ENCODE assay signal across 9 mouse cellular contexts in the genomic region with DNA sequence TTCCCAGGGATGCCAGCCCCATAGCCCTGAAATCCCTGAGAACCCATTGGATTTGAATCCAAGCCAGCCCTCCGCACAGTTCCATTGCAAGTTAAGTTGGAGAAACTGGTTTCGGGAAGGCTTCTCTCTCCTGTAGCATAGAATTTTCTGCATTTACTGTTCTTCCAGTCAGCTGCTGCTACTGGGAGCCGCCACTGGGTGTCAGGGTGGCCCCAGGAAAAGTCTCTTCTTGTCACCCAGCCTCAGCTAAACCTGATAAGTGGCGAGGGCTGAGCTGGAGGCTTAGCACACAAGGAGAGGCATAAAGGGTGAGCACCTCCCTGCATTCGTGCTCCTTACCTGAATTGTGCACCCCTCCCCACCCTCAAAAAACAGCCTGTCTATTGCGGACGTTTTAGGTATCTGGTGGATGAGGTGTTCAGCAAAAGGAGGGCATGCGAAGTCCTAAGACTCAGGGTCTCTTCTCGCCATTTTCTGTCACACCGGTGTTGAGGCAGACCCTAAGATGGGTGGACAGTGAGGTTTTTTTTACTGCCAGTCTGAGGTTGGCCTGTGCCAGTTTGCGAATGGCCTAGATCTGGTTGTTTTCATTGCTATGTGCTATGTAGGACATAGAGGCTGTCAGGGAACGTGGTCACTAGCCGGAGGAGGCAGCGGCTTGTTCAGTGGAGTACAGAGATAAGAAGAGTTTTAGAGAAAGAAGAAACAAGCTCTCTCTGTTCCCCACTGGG. TPM values are rescaled to one million over a fixed set of nuclear protein-coding genes. Genes with fewer than 3 reads are reported as not detected.
DNase-seq lines count a peak whose midpoint lies in the region; ATAC-seq and TF ChIP-seq lines count a peak whose summit lies in the region.
"Had no signal": no experiment of that assay in that cellular context is flagged by ENCODE, and none has a peak within 500 bp of the region (broad histone marks: within the 10 kb centered on the region; RNA-seq: fewer than 3 reads in every experiment).

No protein-coding gene starts in this region.

- peak; percentile 83 for DNase-seq in heart, adult 11 months
- DNase-seq in heart, adult 18-20 months: no peak
- DNase-seq in forebrain, embryonic 10.5 days (ENCODE audit: extremely low spot score, low spot score): peak; percentile 21
- peak; percentile 84 for DNase-seq in hindbrain, postnatal 0 days (ENCODE audit: low spot score)
- DNase-seq in left cerebral cortex, postnatal 4 days: peak; percentile 67
- no peak for DNase-seq in spleen, adult 18-20 months
- DNase-seq: liver, embryonic 13.5 days had no signal

- no peak overlapping the region for H3K4me3 ChIP-seq in bone marrow, adult 2 months (replicated peaks; ENCODE audit: control insufficient read depth, low read depth, low read length)
- H3K4me3 ChIP-seq in forebrain, embryonic 10.5 days: no peak overlapping the region
- H3K4me3 ChIP-seq in hindbrain, postnatal 0 days (ENCODE audit: low read length): no peak overlapping the region
- H3K4me3 ChIP-seq in neural tube, embryonic 13.5 days: no peak overlapping the region
- H3K4me3 ChIP-seq: liver, embryonic 13.5 days had no signal

- intact Hi-C loops in left cerebral cortex, postnatal 4 days (cut with DNase I): loop anchor here (5.0 to 10.0 kb wide), 2 partner anchors 1176 to 1243 kb away; a partner anchor contains a TSS

- WGBS in bone marrow, adult 2 months: 61% methylated on average over 14 of the region's 14 CpGs
- 62% methylated on average over 14 of the region's 14 CpGs for WGBS in forebrain, embryonic 10.5 days
- WGBS in hindbrain, postnatal 0 days: 55% methylated on average over 14 of the region's 14 CpGs
- 60% methylated on average over 14 of the region's 14 CpGs for WGBS in neural tube, embryonic 13.5 days

- 0 out of 2 replicates have a peak, but pooled peaks have one; percentile 17 for TF ChIP-seq CTCF in bone marrow, adult 2 months (IDR thresholded peaks at IDR 0.05; ENCODE audit: control insufficient read depth, insufficient read depth, low read length)
- peak; percentile 87 for TF ChIP-seq CTCF in hindbrain, postnatal 0 days (IDR thresholded peaks at IDR 0.05; ENCODE audit: low read depth)

- ATAC-seq in hindbrain, postnatal 0 days: peak; percentile 81
- ATAC-seq in neural tube, embryonic 13.5 days (ENCODE audit: low read depth): peak; percentile 91

- no peaks in the 10 kb centered on the region for H3K27me3 ChIP-seq in forebrain, embryonic 10.5 days (ENCODE audit: poor library complexity, severe bottlenecking)
- H3K27me3 ChIP-seq in hindbrain, postnatal 0 days (ENCODE audit: insufficient read depth, low read length): no peaks in the 10 kb centered on the region
- H3K27me3 ChIP-seq in neural tube, embryonic 13.5 days: no peaks in the 10 kb centered on the region
- H3K27me3 ChIP-seq: liver, embryonic 13.5 days had no signal

- no peaks in the 10 kb centered on the region for H3K4me1 ChIP-seq in bone marrow, adult 2 months (ENCODE audit: control insufficient read depth, insufficient read depth, low read length)
- no peaks in the 10 kb centered on the region for H3K4me1 ChIP-seq in forebrain, embryonic 10.5 days
- no peaks in the 10 kb centered on the region for H3K4me1 ChIP-seq in hindbrain, postnatal 0 days (ENCODE audit: insufficient read depth, low read length)
- no peaks in the 10 kb centered on the region for H3K4me1 ChIP-seq in neural tube, embryonic 13.5 days (replicated peaks)
- H3K4me1 ChIP-seq: liver, embryonic 13.5 days had no signal

- TF ChIP-seq POLR2A in bone marrow, adult 2 months (IDR thresholded peaks at IDR 0.05; ENCODE audit: borderline replicate concordance, control insufficient read depth, low read depth, low read length): no peak

- no peak overlapping the region for H3K27ac ChIP-seq in bone marrow, adult 2 months (ENCODE audit: control insufficient read depth, insufficient read depth, low read depth, low read length, poor library complexity)
- H3K27ac ChIP-seq in forebrain, embryonic 10.5 days: no peak overlapping the region
- no peak overlapping the region for H3K27ac ChIP-seq in hindbrain, postnatal 0 days
- no peak overlapping the region for H3K27ac ChIP-seq in neural tube, embryonic 13.5 days (replicated peaks)
- H3K27ac ChIP-seq: liver, embryonic 13.5 days had no signal

- H3K4me2 ChIP-seq in hindbrain, postnatal 0 days (ENCODE audit: low read depth, low read length): no peak overlapping the region
- no peak overlapping the region for H3K4me2 ChIP-seq in neural tube, embryonic 13.5 days
- H3K4me2 ChIP-seq: liver, embryonic 13.5 days had no signal

- no peak overlapping the region for H3K9ac ChIP-seq in hindbrain, postnatal 0 days (replicated peaks; ENCODE audit: low read length)
- no peak overlapping the region for H3K9ac ChIP-seq in neural tube, embryonic 13.5 days
- H3K9ac ChIP-seq: liver, embryonic 13.5 days had no signal

- H3K9me3 ChIP-seq in forebrain, embryonic 10.5 days: no peaks in the 10 kb centered on the region
- H3K9me3 ChIP-seq in hindbrain, postnatal 0 days (ENCODE audit: low read length): no peaks in the 10 kb centered on the region
- no peaks in the 10 kb centered on the region for H3K9me3 ChIP-seq in neural tube, embryonic 13.5 days
- H3K9me3 ChIP-seq: liver, embryonic 13.5 days had no signal

- H3K36me3 ChIP-seq in forebrain, embryonic 10.5 days (replicated peaks): no peaks in the 10 kb centered on the region
- no peaks in the 10 kb centered on the region for H3K36me3 ChIP-seq in hindbrain, postnatal 0 days (ENCODE audit: insufficient read depth, low read length)
- H3K36me3 ChIP-seq in neural tube, embryonic 13.5 days: no peaks in the 10 kb centered on the region
- H3K36me3 ChIP-seq: liver, embryonic 13.5 days had no signal

RNA-seq across cellular contexts. Expression of a gene that starts 41.9 kb away (rescaled TPM):
- 100 to 1,000 TPM; 127 to 145 TPM for total RNA-seq in heart, adult 18-20 months (2021)
- polyA plus RNA-seq in bone marrow, adult 2 months (2011; ENCODE audit: insufficient read depth, insufficient read length, low replicate concordance, missing spikeins): 57.1 and 61.9 TPM in 2 replicates
- polyA plus RNA-seq in forebrain, embryonic 10.5 days (2016; fragmentation: Nextera tagmentation; extraction: Ambion mirVana): 43.2 and 44.7 TPM in 2 replicates
- 98.6 and 117 TPM in 2 replicates for total RNA-seq in hindbrain, postnatal 0 days (2014; rRNA removed)
- polyA plus RNA-seq in hindbrain, postnatal 0 days (2015; fragmentation: Nextera tagmentation; extraction: Ambion mirVana): 104 and 107 TPM in 2 replicates
- 100 to 1,000 TPM; 125 to 130 TPM for total RNA-seq in left cerebral cortex, postnatal 4 days (2021)
- 74.2 and 86.4 TPM in 2 replicates for polyA plus RNA-seq in neural tube, embryonic 13.5 days (2015; fragmentation: Nextera tagmentation; extraction: Ambion mirVana)

RNA-seq across cellular contexts. Expression of a gene that starts 48.9 kb away (rescaled TPM):
- total RNA-seq in heart, adult 18-20 months (2021): 10 to 100 TPM; 47.9 to 49.6 TPM
- polyA plus RNA-seq in bone marrow, adult 2 months (2011; ENCODE audit: insufficient read depth, insufficient read length, low replicate concordance, missing spikeins): 22.2 and 28.7 TPM in 2 replicates
- polyA plus RNA-seq in forebrain, embryonic 10.5 days (2016; fragmentation: Nextera tagmentation; extraction: Ambion mirVana): 112 and 118 TPM in 2 replicates
- 367 and 457 TPM in 2 replicates for total RNA-seq in hindbrain, postnatal 0 days (2014; rRNA removed)
- 81.5 and 90.6 TPM in 2 replicates for polyA plus RNA-seq in hindbrain, postnatal 0 days (2015; fragmentation: Nextera tagmentation; extraction: Ambion mirVana)
- total RNA-seq in left cerebral cortex, postnatal 4 days (2021): 100 to 1,000 TPM; 251 to 255 TPM
- polyA plus RNA-seq in neural tube, embryonic 13.5 days (2015; fragmentation: Nextera tagmentation; extraction: Ambion mirVana): 127 and 131 TPM in 2 replicates

Comparison
In these comparisons a context has a peak if more than half of its experiments do, and no peak if none do; other contexts are left out.
1. DNase-seq: peak in heart, adult 11 months (single experiment), forebrain, embryonic 10.5 days (single experiment), hindbrain, postnatal 0 days (single experiment) and left cerebral cortex, postnatal 4 days (single experiment); none in heart, adult 18-20 months (0 of 2) and spleen, adult 18-20 months (0 of 2).